Comparison of ENCODE assay signal across 9 mouse cellular contexts in genomic region chr7:116036591-116037555, GRCm38 (mm10). TPM values are rescaled to one million over a fixed set of nuclear protein-coding genes. Genes with fewer than 3 reads are reported as not detected.
A peak's percentile ranks its signal among the peaks of the same experiment; 100 is the strongest.
DNase-seq lines count a peak whose midpoint lies in the region; ATAC-seq lines count a peak whose summit lies in the region.
"Had no signal": no experiment of that assay in that cellular context is flagged by ENCODE, and none has a peak within 500 bp of the region (broad histone marks: within the 10 kb centered on the region; RNA-seq: fewer than 3 reads in every experiment).

No protein-coding gene starts in this region.

- no peak overlapping the region for H3K4me2 ChIP-seq in kidney, embryonic 15.5 days
- H3K4me2 ChIP-seq in embryonic facial prominence, embryonic 15.5 days (replicated peaks), result peak overlapping the region; percentile 24; the same call in 1 of the 2 replicates
- peak overlapping the region; percentile 95 for H3K4me2 ChIP-seq in limb, embryonic 11.5 days (ENCODE audit: low read depth, severe bottlenecking)
- H3K4me2 ChIP-seq in neural tube, embryonic 15.5 days, result peak overlapping the region; percentile 99

- H3K27ac ChIP-seq in kidney, embryonic 15.5 days, result no peak overlapping the region
- H3K27ac ChIP-seq in embryonic facial prominence, embryonic 15.5 days (replicated peaks), result no peak overlapping the region
- H3K27ac ChIP-seq in limb, embryonic 11.5 days (replicated peaks; ENCODE audit: low read depth, low read length), result no peak overlapping the region
- no peak overlapping the region for H3K27ac ChIP-seq in neural tube, embryonic 15.5 days (replicated peaks)

- ATAC-seq in kidney, embryonic 15.5 days (replicated peaks; ENCODE audit: low FRiP score), result no peak
- no peak for ATAC-seq in embryonic facial prominence, embryonic 15.5 days (ENCODE audit: insufficient number of reproducible peaks, low FRiP score, low TSS enrichment, low read depth)
- no peak for ATAC-seq in limb, embryonic 11.5 days (ENCODE audit: insufficient number of reproducible peaks, low FRiP score, low TSS enrichment, low read depth)
- ATAC-seq in neural tube, embryonic 15.5 days (ENCODE audit: low FRiP score), result no peak

- H3K9ac ChIP-seq in kidney, embryonic 15.5 days, result no peak overlapping the region
- H3K9ac ChIP-seq in embryonic facial prominence, embryonic 15.5 days, result no peak overlapping the region
- peak overlapping the region; percentile 24 for H3K9ac ChIP-seq in limb, embryonic 11.5 days (ENCODE audit: low read length)
- no peak overlapping the region for H3K9ac ChIP-seq in neural tube, embryonic 15.5 days (replicated peaks)

- H3K4me1 ChIP-seq in kidney, embryonic 15.5 days, result peaks cover 57% of the 10 kb centered on the region
- peaks cover 41% of the 10 kb centered on the region for H3K4me1 ChIP-seq in embryonic facial prominence, embryonic 15.5 days
- H3K4me1 ChIP-seq in limb, embryonic 11.5 days (ENCODE audit: control insufficient read depth, insufficient read depth, low read length), result peaks cover 11% of the 10 kb centered on the region
- H3K4me1 ChIP-seq in neural tube, embryonic 15.5 days, result peaks cover 51% of the 10 kb centered on the region

- no peaks in the 10 kb centered on the region for H3K36me3 ChIP-seq in kidney, embryonic 15.5 days
- H3K36me3 ChIP-seq in embryonic facial prominence, embryonic 15.5 days, result no peaks in the 10 kb centered on the region
- no peaks in the 10 kb centered on the region for H3K36me3 ChIP-seq in limb, embryonic 11.5 days (ENCODE audit: control insufficient read depth, insufficient read depth, low read length)
- no peaks in the 10 kb centered on the region for H3K36me3 ChIP-seq in neural tube, embryonic 15.5 days

- H3K9me3 ChIP-seq in kidney, embryonic 15.5 days (replicated peaks), result no peaks in the 10 kb centered on the region
- H3K9me3 ChIP-seq in embryonic facial prominence, embryonic 15.5 days (replicated peaks), result no peaks in the 10 kb centered on the region
- no peaks in the 10 kb centered on the region for H3K9me3 ChIP-seq in limb, embryonic 11.5 days (ENCODE audit: control insufficient read depth, low read length)
- no peaks in the 10 kb centered on the region for H3K9me3 ChIP-seq in neural tube, embryonic 15.5 days (replicated peaks)

- H3K4me3 ChIP-seq in kidney, embryonic 15.5 days (replicated peaks), result 0 out of 2 replicates have a peak overlapping the region, but pooled peaks have one; percentile 13
- peak overlapping the region; percentile 48 for H3K4me3 ChIP-seq in embryonic facial prominence, embryonic 15.5 days (replicated peaks)
- peak overlapping the region; percentile 20 for H3K4me3 ChIP-seq in limb, embryonic 11.5 days (ENCODE audit: low read depth, low read length)
- peak overlapping the region; percentile 9; the same call in 1 of the 2 replicates for H3K4me3 ChIP-seq in neural tube, embryonic 15.5 days (replicated peaks)
- H3K4me3 ChIP-seq: myocyte had no signal

- DNase-seq in kidney, adult 9 months, result no peak
- DNase-seq in limb, embryonic 11.5 days (ENCODE audit: low spot score), result peak; percentile 53
- no peak for DNase-seq in gastrocnemius, adult 8-10 months (ENCODE audit: low spot score in 2 of 2)
- no peak for DNase-seq in MN1 (ENCODE audit: low spot score)
- DNase-seq in lung, adult 18-20 months, result no peak

- H3K27me3 ChIP-seq in kidney, embryonic 15.5 days, result peaks cover 82% of the 10 kb centered on the region
- H3K27me3 ChIP-seq in embryonic facial prominence, embryonic 15.5 days, result peaks cover 67% of the 10 kb centered on the region
- peaks cover 34% of the 10 kb centered on the region for H3K27me3 ChIP-seq in limb, embryonic 11.5 days (ENCODE audit: control insufficient read depth, insufficient read depth, low read length)
- peaks cover 59% of the 10 kb centered on the region for H3K27me3 ChIP-seq in neural tube, embryonic 15.5 days (replicated peaks)

- WGBS in kidney, embryonic 15.5 days, result 24% methylated on average over 18 of the region's 18 CpGs
- 36% methylated on average over 18 of the region's 18 CpGs for WGBS in embryonic facial prominence, embryonic 15.5 days
- WGBS in limb, embryonic 11.5 days, result 15% methylated on average over 18 of the region's 18 CpGs
- WGBS in neural tube, embryonic 15.5 days, result 31% methylated on average over 18 of the region's 18 CpGs

RNA-seq across cellular contexts. Expression of gene Sox6, which starts 1.7 kb away (rescaled TPM):
- 20.2 and 23.0 TPM in 2 replicates for polyA plus RNA-seq in kidney, embryonic 15.5 days (2015; fragmentation: Nextera tagmentation; extraction: Ambion mirVana)
- polyA plus RNA-seq in embryonic facial prominence, embryonic 15.5 days (2015; fragmentation: Nextera tagmentation; extraction: Ambion mirVana), result 48.4 and 60.2 TPM in 2 replicates
- polyA plus RNA-seq in limb, embryonic 11.5 days (2014; fragmentation: Nextera tagmentation; extraction: Ambion mirVana), result 45.4 and 58.1 TPM in 2 replicates
- 25.5 and 38.0 TPM in 2 replicates for polyA plus RNA-seq in neural tube, embryonic 15.5 days (2015; fragmentation: Nextera tagmentation; extraction: Ambion mirVana)
- total RNA-seq in gastrocnemius, adult 8-10 months (2022), result 100 to 1,000 TPM; 156 to 192 (median 179) TPM

RNA-seq across cellular contexts. Expression of gene 1110004F10Rik, which starts 2.3 kb away (rescaled TPM):
- 263 and 276 TPM in 2 replicates for polyA plus RNA-seq in kidney, embryonic 15.5 days (2015; fragmentation: Nextera tagmentation; extraction: Ambion mirVana)
- polyA plus RNA-seq in embryonic facial prominence, embryonic 15.5 days (2015; fragmentation: Nextera tagmentation; extraction: Ambion mirVana), result 252 and 262 TPM in 2 replicates
- polyA plus RNA-seq in limb, embryonic 11.5 days (2014; fragmentation: Nextera tagmentation; extraction: Ambion mirVana), result 366 and 382 TPM in 2 replicates
- polyA plus RNA-seq in neural tube, embryonic 15.5 days (2015; fragmentation: Nextera tagmentation; extraction: Ambion mirVana), result 287 and 295 TPM in 2 replicates
- total RNA-seq in gastrocnemius, adult 8-10 months (2022), result 10 to 100 TPM; 36.4 to 49.9 (median 40.9) TPM

RNA-seq across cellular contexts. Expression of gene Gm4353, which starts 47.6 kb away (rescaled TPM):
- polyA plus RNA-seq in kidney, embryonic 15.5 days (2015; fragmentation: Nextera tagmentation; extraction: Ambion mirVana), result 0.35 and 0.79 TPM in 2 replicates
- polyA plus RNA-seq in embryonic facial prominence, embryonic 15.5 days (2015; fragmentation: Nextera tagmentation; extraction: Ambion mirVana), result 0.71 and 1.7 TPM in 2 replicates
- polyA plus RNA-seq in limb, embryonic 11.5 days (2014; fragmentation: Nextera tagmentation; extraction: Ambion mirVana), result 1.1 and 1.8 TPM in 2 replicates
- 0.89 and 1.7 TPM in 2 replicates for polyA plus RNA-seq in neural tube, embryonic 15.5 days (2015; fragmentation: Nextera tagmentation; extraction: Ambion mirVana)
- total RNA-seq in gastrocnemius, adult 8-10 months (2022), result 1 to 10 TPM; 1.4 to 1.8 (median 1.5) TPM
